Mouse (Mus musculus) bone marrow macrophage, adult 2 months (primary cell): ENCODE measurements around the gene N4bp2l1.

Experiments used
- CTCF ChIP-seq: IDR thresholded peaks from 2 replicates; pipeline ENCODE4 v1.5.1; 2012; ENCODE audit warnings: low read depth, mild to moderate bottlenecking, low read length, moderate library complexity
- POLR2A ChIP-seq: IDR thresholded peaks from 2 replicates; pipeline ENCODE4 v1.6.1; 2012; ENCODE audit warnings: mild to moderate bottlenecking, low read depth, low read length, borderline replicate concordance

- TF ChIP-seq CTCF (no peak), POLR2A (no peak)
Measured at GRCm38 (mm10) chr5:150541302-150541701, 55.7 kb downstream of the N4bp2l1 start.
